Mouse (Mus musculus) midbrain, embryonic 11.5 days (tissue): ENCODE measurements at regions not wholly inside any gene's neighbourhood (a gene's known extent, or its start where the extent isn't known, plus 50 kb on each side); places are given as distances from the start of the nearest gene placed in this dataset.

Experiments used
- ATAC-seq: fragments of 200-750 bp; cut with Nextera tagmentation; 2 replicates; pipeline ENCODE4 v1.8.0; 2017; ENCODE audit warnings: moderate TSS enrichment, moderate library complexity; ENCODE audit not compliant: low FRiP score
- DNase-seq: peaks from one replicate; pipeline ENCODE4 v3.0.0; 2015; ENCODE audit warnings: low spot score; ENCODE audit errors: missing footprints
- H3K27ac ChIP-seq: fragments of 300-500 bp; sonication (generic); 2 replicates; pipeline ENCODE4 v1.5.1; 2014; ENCODE audit warnings: low read depth, low read length
- H3K27me3 ChIP-seq: fragments of 300-500 bp; sonication (generic); 2 replicates; pipeline ENCODE4 v1.6.1; 2014; ENCODE audit warnings: mild to moderate bottlenecking, low read length, moderate library complexity, mixed read lengths; ENCODE audit not compliant: control insufficient read depth, insufficient read depth
- H3K36me3 ChIP-seq: fragments of 300-500 bp; sonication (generic); 2 replicates; pipeline ENCODE4 v1.6.1; 2014; ENCODE audit warnings: mild to moderate bottlenecking, low read length, moderate library complexity, mixed read lengths; ENCODE audit not compliant: control insufficient read depth, insufficient read depth
- H3K4me1 ChIP-seq: fragments of 300-500 bp; sonication (generic); 2 replicates; pipeline ENCODE4 v1.6.1; 2014; ENCODE audit warnings: low read length; ENCODE audit not compliant: control insufficient read depth, insufficient read depth
- H3K4me2 ChIP-seq: fragments of 300-500 bp; sonication (generic); 2 replicates; pipeline ENCODE4 v1.6.1; 2014; ENCODE audit warnings: mild to moderate bottlenecking, moderate library complexity
- H3K4me3 ChIP-seq: fragments of 300-500 bp; sonication (generic); 2 replicates; pipeline ENCODE4 v1.5.1; 2014; ENCODE audit warnings: low read depth, low read length
- H3K9ac ChIP-seq: fragments of 300-500 bp; sonication (generic); 2 replicates; pipeline ENCODE4 v1.6.1; 2014; ENCODE audit warnings: low read length
- H3K9me3 ChIP-seq: fragments of 300-500 bp; sonication (generic); 2 replicates; pipeline ENCODE4 v1.6.1; 2016; ENCODE audit warnings: low read length; ENCODE audit not compliant: control insufficient read depth
- WGBS: fragments of 180-500 bp; shearing (Covaris S2); extraction: QIAGEN DNeasy Blood & Tissue Kit; methylation state at CpG from one replicate; pipeline ENCODE4 v1.1.7; 2014; 5-methylcytosine and 5-hydroxymethylcytosine counted together

DNA sequence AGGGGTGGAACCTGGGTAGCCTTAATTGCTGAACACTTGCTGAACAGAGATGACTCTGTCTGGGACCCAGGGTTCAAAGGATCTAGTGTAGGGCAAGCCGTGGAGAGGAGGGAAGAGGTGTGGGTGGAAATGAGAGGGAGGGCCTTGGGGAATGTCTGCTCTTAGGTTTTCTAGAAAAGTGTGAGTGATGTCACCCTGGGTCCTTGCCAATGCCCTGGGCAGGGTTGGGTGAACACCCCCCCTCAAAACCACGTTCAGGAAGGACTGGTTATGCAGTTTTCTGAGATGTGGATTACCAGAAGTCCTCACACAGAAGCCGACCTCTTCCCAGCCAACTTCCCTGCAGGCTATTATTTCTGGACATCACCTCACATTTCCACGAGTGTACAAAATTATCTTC lies 252.4 kb upstream of the Habp2 start:
- Histone ChIP-seq H3K27me3 (no peaks in the 10 kb centered on the region), H3K9me3 (no peaks in the 10 kb centered on the region), H3K9ac (no peak overlapping the region), H3K4me2 (no peak overlapping the region), H3K4me3 (no peak overlapping the region), H3K36me3 (no peaks in the 10 kb centered on the region), H3K27ac (no peak overlapping the region), H3K4me1 (peaks cover 6% of the 10 kb centered on the region)
- 69% methylated on average over 4 of the region's 4 CpGs for WGBS
- ATAC-seq (no peak), DNase-seq (peak; percentile 8)

DNA sequence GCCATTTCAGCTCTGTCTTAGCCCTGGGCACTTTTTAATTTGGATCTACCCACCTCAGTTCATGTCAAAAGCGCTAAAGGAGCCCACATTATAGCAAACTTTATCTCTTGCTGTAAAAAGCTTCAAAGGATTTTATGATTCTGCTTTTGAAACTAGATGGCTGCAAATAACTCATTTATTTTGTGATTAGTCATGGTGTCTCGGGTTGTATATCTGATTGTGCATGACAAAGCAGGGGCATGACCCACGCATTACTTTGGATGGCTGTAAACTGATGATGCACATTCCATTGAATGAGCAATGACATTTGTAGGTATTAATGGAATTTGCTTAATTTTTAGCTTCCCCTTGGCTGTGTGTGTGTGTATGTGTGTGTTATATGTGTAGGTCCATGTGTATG lies 249.4 kb upstream of the Habp2 start:
- H3K4me2 ChIP-seq: no peak overlapping the region
- H3K27me3 ChIP-seq: no peaks in the 10 kb centered on the region
- DNase-seq (peak; percentile 67), ATAC-seq (no peak)
- 86% methylated on average over 3 of the region's 3 CpGs for WGBS
- H3K36me3 ChIP-seq: no peaks in the 10 kb centered on the region
- H3K4me1 ChIP-seq: no peaks in the 10 kb centered on the region
- H3K4me3 ChIP-seq: no peak overlapping the region
- no peaks in the 10 kb centered on the region for H3K9me3 ChIP-seq
- no peak overlapping the region for H3K27ac ChIP-seq
- no peak overlapping the region for H3K9ac ChIP-seq

DNA sequence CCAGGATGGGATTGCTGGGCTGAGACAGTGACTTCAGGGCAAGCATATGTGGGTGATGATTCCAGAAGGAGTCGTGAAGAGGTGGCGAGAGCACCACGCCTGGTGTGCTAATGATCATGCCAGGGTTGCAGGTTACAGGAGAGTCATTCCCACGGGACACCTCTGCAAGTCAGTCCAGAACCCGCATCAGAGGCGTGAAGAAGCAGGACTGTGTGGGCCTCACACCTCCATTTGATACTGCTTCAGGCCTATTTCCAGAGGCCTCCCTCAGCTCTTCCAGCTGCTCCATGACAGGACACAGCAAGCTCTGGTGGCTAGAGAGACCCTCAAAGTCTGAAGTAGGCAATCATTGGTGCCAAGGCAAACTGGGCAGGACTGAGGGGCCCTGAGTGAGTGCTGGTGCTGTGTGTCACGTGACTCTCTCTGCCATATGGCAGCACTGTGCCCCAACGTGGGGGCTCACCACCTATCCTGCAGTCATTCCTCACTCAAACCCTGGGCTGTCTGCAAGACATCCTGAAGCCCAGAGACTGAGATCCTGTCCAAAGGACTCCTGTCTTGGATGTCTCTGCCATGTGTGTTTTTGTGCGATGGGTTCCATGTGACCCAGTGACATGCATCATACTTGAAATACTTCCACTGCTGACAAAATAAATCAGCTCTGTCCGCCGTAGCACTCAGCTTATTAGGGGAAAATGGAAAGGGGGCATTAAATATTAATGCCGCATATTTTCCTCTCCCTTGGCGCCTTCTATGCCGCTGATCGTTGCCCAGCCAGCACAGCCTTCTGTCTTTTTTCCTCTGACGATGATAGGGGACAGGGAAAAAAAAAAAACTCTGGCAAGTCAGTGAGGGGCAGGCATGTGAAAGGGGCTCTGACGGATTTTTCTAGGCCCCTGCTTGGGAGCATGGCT lies 247.6 kb upstream of the Habp2 start:
- no peaks in the 10 kb centered on the region for H3K36me3 ChIP-seq
- no peak for ATAC-seq

DNA sequence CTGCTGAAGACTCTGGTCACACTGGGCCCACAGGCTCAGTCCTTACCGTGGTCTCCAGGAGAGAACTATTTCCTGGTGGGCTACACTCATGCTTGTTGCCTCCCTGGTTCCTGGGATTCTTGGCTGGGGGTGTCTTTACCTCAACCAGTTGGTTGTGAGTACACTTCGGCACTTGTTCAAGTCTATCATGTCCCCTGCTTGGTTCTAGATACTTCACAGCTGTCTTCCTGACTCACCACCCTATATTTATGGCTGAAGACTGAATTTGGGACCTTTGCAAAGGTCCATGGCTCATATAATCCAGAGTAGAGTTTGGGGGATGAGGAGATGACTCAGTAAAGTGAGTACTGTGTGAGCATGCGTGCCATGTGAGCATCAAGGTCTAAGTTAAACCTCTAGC lies 245.0 kb upstream of the Habp2 start:
- no peak overlapping the region for H3K27ac ChIP-seq
- H3K36me3 ChIP-seq: no peaks in the 10 kb centered on the region
- no peak for DNase-seq
- H3K9me3 ChIP-seq: no peaks in the 10 kb centered on the region
- H3K4me2 ChIP-seq: no peak overlapping the region
- no peak overlapping the region for H3K4me3 ChIP-seq
- WGBS: 93% methylated on average over 3 of the region's 3 CpGs
- no peaks in the 10 kb centered on the region for H3K4me1 ChIP-seq
- no peaks in the 10 kb centered on the region for H3K27me3 ChIP-seq
- no peak for ATAC-seq
- H3K9ac ChIP-seq: no peak overlapping the region

More for the DNA sequence above, 247.6 kb upstream of the Habp2 start:
- H3K9me3 ChIP-seq: no peaks in the 10 kb centered on the region
- no peak overlapping the region for H3K4me2 ChIP-seq
- no peak overlapping the region for H3K27ac ChIP-seq
- H3K9ac ChIP-seq: no peak overlapping the region
- peak; percentile 76 for DNase-seq
- no peaks in the 10 kb centered on the region for H3K27me3 ChIP-seq
- H3K4me1 ChIP-seq: no peaks in the 10 kb centered on the region
- WGBS: 74% methylated on average over 17 of the region's 17 CpGs
- H3K4me3 ChIP-seq: no peak overlapping the region

DNA sequence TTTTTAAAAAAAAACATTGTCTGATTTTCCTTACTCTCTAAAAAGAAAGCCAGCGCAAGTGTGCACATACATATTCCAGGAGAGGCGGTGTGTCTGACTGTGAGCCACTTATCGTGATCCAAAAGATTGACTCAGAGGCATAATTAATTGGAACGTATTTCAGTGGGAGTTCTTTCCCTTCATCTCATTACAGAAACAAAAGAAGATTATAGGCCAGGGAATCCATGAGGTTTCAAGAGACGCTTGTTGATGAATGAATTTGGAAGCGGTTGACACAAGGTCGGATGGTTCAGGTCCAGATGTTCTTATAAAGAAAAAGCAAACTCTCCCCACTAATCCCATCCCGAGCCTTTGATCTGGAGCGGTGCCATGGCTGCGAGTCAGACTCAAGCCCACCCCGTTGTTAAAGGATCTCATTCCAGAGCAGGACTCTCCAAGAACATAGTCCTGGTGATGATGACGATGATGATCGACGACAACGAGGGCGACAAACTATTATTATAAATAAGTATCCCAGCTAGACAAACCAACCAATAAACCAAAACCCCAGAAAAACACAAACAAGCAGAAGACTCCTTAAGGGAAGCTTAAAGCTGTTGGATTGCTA lies 240.1 kb upstream of the Habp2 start:
- DNase-seq (peak; percentile 59), ATAC-seq (no peak)
- no peaks in the 10 kb centered on the region for H3K27me3 ChIP-seq
- H3K4me2 ChIP-seq: no peak overlapping the region
- no peak overlapping the region for H3K9ac ChIP-seq
- H3K4me1 ChIP-seq: no peaks in the 10 kb centered on the region
- no peak overlapping the region for H3K4me3 ChIP-seq
- 61% methylated on average over 16 of the region's 16 CpGs for WGBS
- H3K27ac ChIP-seq: no peak overlapping the region
- H3K36me3 ChIP-seq: no peaks in the 10 kb centered on the region
- H3K9me3 ChIP-seq: no peaks in the 10 kb centered on the region

DNA sequence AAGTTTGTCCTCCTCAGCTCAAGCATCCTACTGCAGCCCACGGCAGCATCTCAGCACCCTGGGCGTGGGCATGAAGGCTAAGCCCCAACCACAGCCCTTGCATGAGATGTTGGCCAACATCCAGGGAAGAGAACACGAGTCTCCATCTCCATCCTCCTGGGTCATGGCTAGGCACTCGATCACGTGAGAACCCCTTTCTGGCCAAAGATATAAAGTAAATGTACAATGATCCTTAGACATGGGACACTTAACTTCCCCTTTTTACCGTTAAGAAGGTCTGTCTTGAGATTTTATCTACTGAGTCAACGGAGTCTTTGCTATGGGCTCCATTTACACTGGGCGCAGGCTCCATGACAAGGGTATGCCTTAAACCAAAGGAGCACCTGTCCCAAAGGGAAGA lies 232.8 kb upstream of the Habp2 start:
- H3K4me2 ChIP-seq: no peak overlapping the region
- no peak overlapping the region for H3K9ac ChIP-seq
- H3K4me3 ChIP-seq: no peak overlapping the region
- H3K27me3 ChIP-seq: peaks cover 6% of the 10 kb centered on the region; the same call in 1 of the 2 replicates
- H3K4me1 ChIP-seq: peaks cover 5% of the 10 kb centered on the region; the same call in 1 of the 2 replicates
- DNase-seq (no peak), ATAC-seq (no peak)
- H3K27ac ChIP-seq: no peak overlapping the region
- H3K36me3 ChIP-seq: no peaks in the 10 kb centered on the region
- no peaks in the 10 kb centered on the region for H3K9me3 ChIP-seq
- WGBS: 92% methylated on average over 8 of the region's 8 CpGs

DNA sequence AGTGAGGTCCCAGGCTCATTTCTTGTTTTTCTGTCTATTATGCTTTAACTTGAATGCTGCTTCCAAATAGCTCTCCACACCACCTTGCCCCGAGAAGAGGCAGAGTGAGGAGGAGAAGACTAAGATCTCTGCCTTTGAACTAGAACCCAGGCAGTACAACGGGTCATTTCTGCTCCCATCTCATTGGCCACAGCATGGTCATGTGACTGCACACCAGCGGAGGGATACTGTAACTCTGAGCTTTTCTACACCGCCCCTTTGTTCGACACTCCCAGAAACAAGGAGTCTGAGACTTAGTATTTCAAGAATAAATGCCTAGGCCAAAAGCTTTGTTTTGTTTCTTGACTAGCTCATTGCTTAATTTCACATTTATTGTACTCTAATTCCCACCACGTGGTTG lies 230.5 kb upstream of the Habp2 start:
- Histone ChIP-seq H3K27ac (no peak overlapping the region), H3K9ac (no peak overlapping the region), H3K9me3 (no peaks in the 10 kb centered on the region), H3K4me3 (no peak overlapping the region), H3K4me2 (no peak overlapping the region), H3K4me1 (peaks cover 6% of the 10 kb centered on the region), H3K27me3 (peaks cover 6% of the 10 kb centered on the region; the same call in 1 of the 2 replicates), H3K36me3 (no peaks in the 10 kb centered on the region)
- no peak for ATAC-seq
- DNase-seq: no peak
- WGBS: 88% methylated on average over 6 of the region's 6 CpGs

- H3K27ac ChIP-seq: peak overlapping the region; percentile 96
- H3K9ac ChIP-seq: peak overlapping the region; percentile 34; the same call in 1 of the 2 replicates
- DNase-seq: peak; percentile 93
- H3K27me3 ChIP-seq: peaks cover 8% of the 10 kb centered on the region; the same call in 1 of the 2 replicates
- no peaks in the 10 kb centered on the region for H3K36me3 ChIP-seq
- H3K4me2 ChIP-seq: no peak overlapping the region
- 8% methylated on average over 10 of the region's 10 CpGs for whole genome bisulfite sequencing
- no peaks in the 10 kb centered on the region for H3K9me3 ChIP-seq
- H3K4me1 ChIP-seq: peaks cover 31% of the 10 kb centered on the region
- peak; percentile 91 for ATAC-seq
- H3K4me3 ChIP-seq: no peak overlapping the region
Measured at GRCm38 (mm10) chr19:56061882-56062540, 224.9 kb upstream of the Habp2 start.

GRCm38 (mm10) chr19:56063099-56063498 lies 223.8 kb upstream of the Habp2 start:
- Histone ChIP-seq H3K9me3 (no peaks in the 10 kb centered on the region), H3K9ac (no peak overlapping the region), H3K27ac (peak overlapping the region; percentile 96), H3K27me3 (peaks cover 8% of the 10 kb centered on the region; the same call in 1 of the 2 replicates), H3K36me3 (no peaks in the 10 kb centered on the region), H3K4me1 (peaks cover 26% of the 10 kb centered on the region), H3K4me2 (no peak overlapping the region), H3K4me3 (no peak overlapping the region)
- DNase-seq: peak; percentile 88
- ATAC-seq: no peak
- WGBS: 51% methylated on average over 5 of the region's 5 CpGs
